Mouse (Mus musculus): ENCODE data around the gene Sri.

GRCm38 (mm10) chr5:8045855-8046254 lies at the start of gene Sri:
- no peak for TF ChIP-seq CTCF (IDR thresholded peaks at IDR 0.05; ENCODE audit: insufficient read depth, low read length)
- TF ChIP-seq POLR2A (IDR thresholded peaks at IDR 0.05; ENCODE audit: borderline replicate concordance, extremely low read depth, low read depth, low read length), result no peak
